Mouse (Mus musculus): ENCODE data around the gene Susd1. TPM values are rescaled to one million over a fixed set of nuclear protein-coding genes. Genes with fewer than 3 reads are reported as not detected.

Susd1 gene
- polyA plus RNA-seq, 1 experiment: 3.7 TPM

- TF ChIP-seq POLR2A (IDR thresholded peaks at IDR 0.05; ENCODE audit: borderline replicate concordance, extremely low read depth, insufficient read depth, insufficient read length, poor library complexity, severe bottlenecking) (no peak), CTCF (IDR thresholded peaks at IDR 0.05; ENCODE audit: borderline replicate concordance, extremely low read depth, insufficient read depth, insufficient read length) (no peak)
- no peak for DNase-seq (ENCODE audit: low read depth)
Measured at GRCm38 (mm10) chr4:59399343-59399742, 39.1 kb downstream of the Susd1 start.

- no peak for DNase-seq (ENCODE audit: low read depth)
- TF ChIP-seq POLR2A (IDR thresholded peaks at IDR 0.05; ENCODE audit: borderline replicate concordance, extremely low read depth, insufficient read depth, insufficient read length, poor library complexity, severe bottlenecking): no peak
- TF ChIP-seq CTCF (IDR thresholded peaks at IDR 0.05; ENCODE audit: borderline replicate concordance, extremely low read depth, insufficient read depth, insufficient read length): no peak
Measured at GRCm38 (mm10) chr4:59395528-59395927, 42.9 kb downstream of the Susd1 start.

DNA sequence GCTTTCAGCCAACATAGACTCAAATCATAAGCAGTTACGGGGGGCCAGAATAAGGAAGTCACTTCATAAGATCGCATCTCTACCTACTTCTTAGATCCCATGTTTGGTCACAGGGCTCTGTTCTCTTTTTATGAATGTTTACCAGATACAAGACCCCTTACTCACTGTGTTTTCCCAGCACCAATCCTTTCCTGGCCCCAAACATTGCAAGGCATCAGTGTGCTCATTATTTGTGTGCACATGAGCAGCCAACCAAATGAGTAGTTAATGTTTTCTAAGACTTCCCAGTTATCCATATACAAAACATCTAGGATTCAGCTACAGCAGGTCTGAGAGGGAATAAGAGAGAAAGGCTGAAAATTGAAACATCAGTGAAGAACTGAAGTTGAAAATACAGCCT, 44.3 kb downstream of the Susd1 start:
- no peak for DNase-seq (ENCODE audit: low read depth)
- TF ChIP-seq POLR2A (IDR thresholded peaks at IDR 0.05; ENCODE audit: borderline replicate concordance, extremely low read depth, insufficient read depth, insufficient read length, poor library complexity, severe bottlenecking): no peak
- TF ChIP-seq CTCF (IDR thresholded peaks at IDR 0.05; ENCODE audit: borderline replicate concordance, extremely low read depth, insufficient read depth, insufficient read length): no peak

DNA sequence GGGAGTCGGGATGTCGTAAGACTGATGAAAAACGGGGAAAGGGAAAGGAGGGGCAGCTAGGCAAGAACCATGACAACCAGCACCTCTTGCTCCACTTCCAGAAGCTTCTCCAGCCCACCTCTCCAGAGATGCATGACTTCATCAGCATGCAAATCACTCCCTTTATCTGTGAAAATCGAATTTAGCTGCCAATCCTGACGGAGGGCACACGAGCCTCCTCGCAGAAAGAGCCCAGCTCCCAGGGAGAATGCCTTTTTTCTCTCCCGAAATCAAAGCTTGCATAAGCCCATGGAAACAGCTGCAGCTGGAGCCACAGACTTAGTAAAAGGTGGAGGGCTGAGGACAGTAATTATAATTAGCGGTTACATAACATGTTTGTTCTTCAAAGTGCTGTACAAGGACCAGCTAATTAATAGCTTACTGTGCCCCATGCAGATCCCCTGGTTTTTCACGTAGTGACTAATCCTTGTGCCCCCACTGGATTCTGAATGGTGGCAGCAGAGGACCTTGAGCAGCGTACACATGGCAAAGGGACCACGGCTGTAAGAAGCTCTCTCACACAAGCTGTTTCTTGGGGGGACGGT, 49.9 kb downstream of the Susd1 start:
- peak; percentile 85 for DNase-seq (ENCODE audit: low read depth)
- no peak for TF ChIP-seq CTCF (IDR thresholded peaks at IDR 0.05; ENCODE audit: borderline replicate concordance, extremely low read depth, insufficient read depth, insufficient read length)
- no peak for TF ChIP-seq POLR2A (IDR thresholded peaks at IDR 0.05; ENCODE audit: borderline replicate concordance, extremely low read depth, insufficient read depth, insufficient read length, poor library complexity, severe bottlenecking)

GRCm38 (mm10) chr4:59387387-59388210, 50.8 kb downstream of the Susd1 start:
- TF ChIP-seq POLR2A (IDR thresholded peaks at IDR 0.05; ENCODE audit: borderline replicate concordance, extremely low read depth, insufficient read depth, insufficient read length, poor library complexity, severe bottlenecking) (no peak), CTCF (IDR thresholded peaks at IDR 0.05; ENCODE audit: borderline replicate concordance, extremely low read depth, insufficient read depth, insufficient read length) (no peak)
- no peak for DNase-seq (ENCODE audit: low read depth)

DNA sequence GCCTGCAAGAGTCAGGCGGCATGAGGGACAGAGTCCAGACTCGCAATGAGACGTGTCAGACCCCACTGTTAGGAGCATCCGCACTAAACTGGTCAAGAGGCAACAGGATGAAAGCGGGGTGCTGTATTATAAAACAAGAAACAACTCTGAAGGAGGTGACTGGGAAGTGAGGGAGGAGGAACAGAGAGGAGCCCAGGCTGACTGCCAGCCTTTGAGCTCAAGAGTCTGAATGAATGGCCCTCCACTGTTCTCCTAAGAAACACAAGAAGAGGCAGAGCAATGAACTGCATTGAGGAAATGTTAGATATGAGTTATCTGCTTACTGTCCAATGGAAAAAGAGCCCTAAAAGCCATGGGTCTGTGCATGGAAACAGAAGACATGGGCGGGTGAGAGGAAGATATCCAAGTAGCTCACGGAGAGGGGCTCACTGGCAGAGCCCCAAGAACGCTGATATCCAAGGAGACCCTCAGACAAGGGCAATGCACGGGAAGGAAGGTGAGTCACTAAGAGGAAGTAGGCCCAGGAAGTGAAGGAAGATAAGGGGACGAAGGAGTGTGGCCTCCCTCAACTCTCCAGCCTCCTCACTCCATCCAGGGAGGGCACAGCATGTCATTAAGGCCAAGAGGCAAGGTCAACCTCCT, 53.1 kb downstream of the Susd1 start:
- no peak for DNase-seq (ENCODE audit: low read depth)
- TF ChIP-seq CTCF (IDR thresholded peaks at IDR 0.05; ENCODE audit: borderline replicate concordance, extremely low read depth, insufficient read depth, insufficient read length) (no peak), POLR2A (IDR thresholded peaks at IDR 0.05; ENCODE audit: borderline replicate concordance, extremely low read depth, insufficient read depth, insufficient read length, poor library complexity, severe bottlenecking) (no peak)

DNA sequence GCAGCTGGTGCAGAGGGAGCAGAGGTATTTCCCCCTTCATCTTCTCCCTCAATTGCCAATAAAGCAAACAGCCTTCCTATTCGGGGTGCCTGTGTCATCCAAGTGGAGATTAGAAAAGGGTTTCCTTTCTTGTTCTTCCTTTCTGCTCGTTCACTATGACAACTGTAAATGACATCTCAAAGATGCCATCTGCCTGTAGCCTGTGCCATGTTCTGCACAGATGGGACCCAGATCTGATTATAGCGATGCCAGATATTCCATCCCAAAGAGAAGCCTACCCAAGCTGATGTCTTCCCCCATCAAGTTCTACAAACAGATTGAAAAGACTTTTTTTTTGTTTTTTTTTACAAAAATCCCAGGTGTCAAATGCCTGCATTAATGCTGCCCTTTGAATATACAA, 54.6 kb downstream of the Susd1 start:
- TF ChIP-seq POLR2A (IDR thresholded peaks at IDR 0.05; ENCODE audit: borderline replicate concordance, extremely low read depth, insufficient read depth, insufficient read length, poor library complexity, severe bottlenecking) (no peak), CTCF (IDR thresholded peaks at IDR 0.05; ENCODE audit: borderline replicate concordance, extremely low read depth, insufficient read depth, insufficient read length) (no peak)
- peak; percentile 87 for DNase-seq (ENCODE audit: low read depth)

- no peak for DNase-seq (ENCODE audit: low read depth)
- no peak for TF ChIP-seq POLR2A (IDR thresholded peaks at IDR 0.05; ENCODE audit: borderline replicate concordance, extremely low read depth, insufficient read depth, insufficient read length, poor library complexity, severe bottlenecking)
- TF ChIP-seq CTCF (IDR thresholded peaks at IDR 0.05; ENCODE audit: borderline replicate concordance, extremely low read depth, insufficient read depth, insufficient read length): no peak
Measured at GRCm38 (mm10) chr4:59382131-59382530, 56.3 kb downstream of the Susd1 start.

DNA sequence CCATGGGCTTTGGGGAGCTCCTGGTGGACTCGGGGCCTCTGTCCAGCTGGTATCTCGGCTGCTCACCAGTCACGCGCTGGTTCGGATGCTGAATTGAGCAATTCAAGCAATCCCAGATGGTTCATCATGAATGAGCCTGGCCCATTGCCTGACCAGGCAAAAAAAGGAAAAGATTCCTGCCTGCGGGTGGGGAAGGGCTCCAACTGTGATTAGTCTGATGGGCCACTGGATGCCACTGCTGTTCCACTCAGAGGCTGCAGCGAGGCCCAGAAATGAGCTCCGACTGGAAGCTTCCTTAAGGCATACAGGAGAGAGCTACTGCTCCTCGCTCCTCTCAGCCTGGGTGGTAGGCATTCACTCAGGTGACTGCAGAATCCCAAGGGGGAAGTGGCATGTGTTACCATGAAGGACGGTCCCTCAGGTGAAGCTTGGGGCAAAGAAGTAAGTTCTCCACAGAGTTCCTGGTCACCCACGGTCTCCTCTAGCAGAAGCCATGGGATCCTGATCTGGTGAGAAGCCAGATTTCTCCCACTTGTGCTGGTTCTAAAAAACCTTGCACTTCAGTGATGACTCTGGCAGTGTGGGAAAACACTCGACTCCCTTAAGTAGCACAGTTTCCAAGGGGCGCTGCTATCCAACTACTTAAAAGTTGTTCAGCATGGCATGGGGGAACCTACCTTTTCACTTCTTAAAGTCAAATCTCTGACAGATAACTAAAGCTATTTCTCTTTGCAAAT, 57.3 kb downstream of the Susd1 start:
- TF ChIP-seq POLR2A (IDR thresholded peaks at IDR 0.05; ENCODE audit: borderline replicate concordance, extremely low read depth, insufficient read depth, insufficient read length, poor library complexity, severe bottlenecking) (no peak), CTCF (IDR thresholded peaks at IDR 0.05; ENCODE audit: borderline replicate concordance, extremely low read depth, insufficient read depth, insufficient read length) (peak; percentile 60; the same call in 1 of the 2 replicates)
- DNase-seq (ENCODE audit: low read depth): peak; percentile 81

DNA sequence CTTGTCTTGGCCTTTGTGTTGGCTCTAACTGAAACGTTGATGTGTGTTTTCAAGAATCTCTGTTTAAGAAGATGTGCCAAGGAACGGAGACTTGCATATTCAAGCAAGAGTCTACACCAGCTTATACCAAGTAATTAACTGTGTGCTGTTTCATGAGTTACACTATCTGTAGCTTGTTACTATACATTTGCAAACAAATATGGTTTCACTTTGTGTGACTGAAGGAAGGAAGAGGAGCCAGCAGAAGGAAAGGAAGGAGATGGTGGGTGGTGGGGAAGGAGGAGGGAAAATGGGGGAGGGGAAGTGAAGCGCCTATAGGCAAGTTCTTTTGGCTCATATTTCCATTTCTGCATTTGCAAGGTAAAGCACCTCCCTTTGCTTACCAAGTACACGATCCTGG, 58.0 kb downstream of the Susd1 start:
- TF ChIP-seq CTCF (IDR thresholded peaks at IDR 0.05; ENCODE audit: borderline replicate concordance, extremely low read depth, insufficient read depth, insufficient read length) (no peak), POLR2A (IDR thresholded peaks at IDR 0.05; ENCODE audit: borderline replicate concordance, extremely low read depth, insufficient read depth, insufficient read length, poor library complexity, severe bottlenecking) (no peak)
- DNase-seq (ENCODE audit: low read depth): peak; percentile 69

DNA sequence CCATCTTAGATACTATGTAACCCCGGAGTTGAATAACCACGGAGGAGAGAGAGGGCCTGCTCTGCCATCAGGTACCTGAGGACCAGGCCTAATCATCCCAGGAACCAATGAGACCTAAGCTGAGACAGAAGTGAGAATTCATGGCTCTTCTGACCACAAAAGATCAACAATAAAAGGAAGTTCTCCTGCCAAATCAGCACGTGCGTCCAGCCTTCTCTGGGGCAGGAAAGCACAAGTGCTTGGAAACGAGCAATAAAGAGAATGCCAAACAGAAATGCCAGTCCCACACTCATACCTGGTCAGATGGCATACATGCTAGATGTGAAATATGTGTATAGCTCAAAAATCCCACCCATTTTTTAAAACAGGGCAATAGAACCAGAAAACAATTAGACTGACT, 58.6 kb downstream of the Susd1 start:
- no peak for DNase-seq (ENCODE audit: low read depth)
- TF ChIP-seq CTCF (IDR thresholded peaks at IDR 0.05; ENCODE audit: borderline replicate concordance, extremely low read depth, insufficient read depth, insufficient read length) (no peak), POLR2A (IDR thresholded peaks at IDR 0.05; ENCODE audit: borderline replicate concordance, extremely low read depth, insufficient read depth, insufficient read length, poor library complexity, severe bottlenecking) (no peak)
